Mouse (Mus musculus) heart, embryonic 16.5 days (tissue): ENCODE results near the gene Slc17a8. TPM values are rescaled to one million over a fixed set of nuclear protein-coding genes. Genes with fewer than 3 reads are reported as not detected.
"Not testable (repeated sequence)": the region's sequence is repeated elsewhere in the genome, so short reads cannot be mapped to it uniquely, and the experiment has no call there.

Source experiments
- ATAC-seq: fragments of 200-750 bp; cut with Nextera tagmentation; replicated peaks from 2 replicates; pipeline ENCODE4 v1.8.0; 2017; ENCODE audit warnings: moderate number of reproducible peaks; ENCODE audit not compliant: insufficient read depth, low FRiP score; ENCODE audit errors: extremely low read depth
- H3K27ac ChIP-seq: fragments of 300-500 bp; sonication (generic); 2 replicates; pipeline ENCODE4 v1.5.1; 2014; ENCODE audit warnings: mild to moderate bottlenecking, low read length, control low read depth, moderate library complexity
- H3K27me3 ChIP-seq: fragments of 300-500 bp; sonication (generic); 2 replicates; pipeline ENCODE4 v1.6.1; 2014; ENCODE audit warnings: low read length, mixed read lengths; ENCODE audit not compliant: control insufficient read depth, insufficient read depth
- H3K36me3 ChIP-seq: fragments of 300-500 bp; sonication (generic); 2 replicates; pipeline ENCODE4 v1.6.1; 2014; ENCODE audit not compliant: control insufficient read depth, insufficient read depth
- H3K4me1 ChIP-seq: fragments of 300-500 bp; sonication (generic); 2 replicates; pipeline ENCODE4 v1.6.1; 2014; ENCODE audit warnings: low read length, mixed read lengths; ENCODE audit not compliant: control insufficient read depth, insufficient read depth
- H3K4me2 ChIP-seq: fragments of 300-500 bp; sonication (generic); 2 replicates; pipeline ENCODE4 v1.6.1; 2014; ENCODE audit warnings: low read depth, mild to moderate bottlenecking, control low read depth, low read length
- H3K4me3 ChIP-seq: fragments of 300-500 bp; sonication (generic); 2 replicates; pipeline ENCODE4 v1.5.1; 2014; ENCODE audit warnings: mild to moderate bottlenecking, control low read depth, low read length
- H3K9ac ChIP-seq: fragments of 300-500 bp; sonication (generic); 2 replicates; pipeline ENCODE4 v1.6.1; 2014; ENCODE audit warnings: low read length, control low read depth
- H3K9me3 ChIP-seq: fragments of 300-500 bp; sonication (generic); replicated peaks from 2 replicates; pipeline ENCODE4 v1.6.1; 2016; ENCODE audit warnings: low read length; ENCODE audit not compliant: control insufficient read depth
- WGBS: fragments of 180-500 bp; shearing (Covaris S2); extraction: QIAGEN DNeasy Blood & Tissue Kit; methylation state at CpG from one replicate; pipeline ENCODE4 v1.1.7; 2014; 5-methylcytosine and 5-hydroxymethylcytosine counted together
- polyA plus RNA-seq: library from polyadenylated mRNA; unstranded; fragments of >200 nt; fragmentation: Nextera tagmentation; extraction: Ambion mirVana; gene quantifications from 2 replicates; pipeline ENCODE4 v1.2.1, GENCODE M21; 2015

Slc17a8 gene
- polyA plus RNA-seq, 1 experiment from 2014 or later: 0.11 TPM

DNA sequence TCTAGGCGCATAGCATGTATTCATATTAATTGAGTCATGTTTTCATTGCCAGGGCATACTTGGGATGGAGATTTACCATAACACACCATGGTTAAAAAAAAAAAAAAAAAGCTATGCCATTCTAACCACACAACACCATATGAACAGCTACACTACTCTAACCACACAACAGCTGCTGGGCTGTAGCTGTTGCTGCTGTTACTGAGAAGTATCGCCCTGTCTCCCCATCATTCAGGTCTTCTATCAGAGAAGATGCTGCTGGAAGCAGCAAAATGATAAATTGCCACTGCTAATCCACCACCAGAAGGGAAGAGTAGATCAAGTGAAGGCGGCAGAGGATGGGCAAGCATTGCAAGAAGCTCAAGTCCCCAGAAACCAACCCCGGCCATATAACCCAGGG lies 42.3 kb downstream of the Slc17a8 start:
- H3K9me3 ChIP-seq: no peaks in the 10 kb centered on the region
- no peak overlapping the region for H3K9ac ChIP-seq
- H3K4me3 ChIP-seq: no peak overlapping the region
- H3K36me3 ChIP-seq: no peaks in the 10 kb centered on the region
- WGBS: 82% methylated on average over 4 of the region's 4 CpGs
- no peak overlapping the region for H3K4me2 ChIP-seq
- no peaks in the 10 kb centered on the region for H3K27me3 ChIP-seq
- no peaks in the 10 kb centered on the region for H3K4me1 ChIP-seq
- no peak overlapping the region for H3K27ac ChIP-seq
- ATAC-seq: no peak

DNA sequence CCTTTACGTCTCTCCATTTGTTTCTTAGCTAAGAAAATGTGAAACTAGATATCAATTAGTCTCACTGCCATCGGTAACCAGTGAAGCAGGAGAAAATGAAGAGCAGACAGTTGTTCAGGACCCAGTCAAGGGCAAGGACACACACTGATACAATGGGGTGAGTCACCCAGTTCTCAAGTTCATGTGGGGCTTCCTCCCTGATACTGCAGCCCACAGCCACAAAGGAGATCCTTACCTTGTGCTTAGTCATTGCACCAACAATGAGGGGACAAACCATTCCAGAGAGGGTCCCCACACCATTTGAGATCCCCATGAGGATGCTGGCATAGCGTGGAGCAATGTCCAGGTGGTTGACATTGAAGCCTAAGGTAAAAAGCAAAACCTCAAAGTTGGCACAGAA lies 43.4 kb downstream of the Slc17a8 start:
- H3K9me3 ChIP-seq: no peaks in the 10 kb centered on the region
- H3K27me3 ChIP-seq: no peaks in the 10 kb centered on the region
- no peaks in the 10 kb centered on the region for H3K4me1 ChIP-seq
- ATAC-seq: no peak
- no peak overlapping the region for H3K9ac ChIP-seq
- H3K4me2 ChIP-seq: no peak overlapping the region
- H3K36me3 ChIP-seq: no peaks in the 10 kb centered on the region
- H3K27ac ChIP-seq: no peak overlapping the region
- WGBS: 81% methylated on average over 3 of the region's 3 CpGs
- H3K4me3 ChIP-seq: no peak overlapping the region

DNA sequence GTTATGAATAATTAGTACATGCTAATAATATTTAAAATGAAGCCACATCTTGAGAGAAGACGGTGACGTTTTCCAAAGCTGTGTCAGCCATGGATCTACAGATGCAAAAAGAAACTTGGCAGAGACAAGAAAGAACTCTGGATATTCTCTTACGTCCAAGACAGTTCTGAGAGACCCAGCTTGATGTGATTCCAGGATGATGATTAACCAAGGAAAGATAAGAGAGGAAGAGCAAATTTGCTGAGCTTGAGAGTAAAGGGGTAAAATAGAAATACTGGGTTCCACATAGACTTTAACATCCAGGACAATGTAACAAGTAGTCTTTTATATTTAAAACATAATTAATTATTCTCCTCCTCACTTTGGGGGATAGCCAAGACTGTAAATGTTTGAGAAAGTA lies 47.6 kb downstream of the Slc17a8 start:
- Histone ChIP-seq H3K4me2 (no peak overlapping the region), H3K36me3 (no peaks in the 10 kb centered on the region), H3K27ac (no peak overlapping the region), H3K27me3 (no peaks in the 10 kb centered on the region), H3K9ac (no peak overlapping the region), H3K4me3 (no peak overlapping the region), H3K4me1 (no peaks in the 10 kb centered on the region), H3K9me3 (peaks cover 2% of the 10 kb centered on the region; the same call in 1 of the 2 replicates)
- ATAC-seq: no peak
- WGBS: 54% methylated on average over 3 of the region's 3 CpGs

DNA sequence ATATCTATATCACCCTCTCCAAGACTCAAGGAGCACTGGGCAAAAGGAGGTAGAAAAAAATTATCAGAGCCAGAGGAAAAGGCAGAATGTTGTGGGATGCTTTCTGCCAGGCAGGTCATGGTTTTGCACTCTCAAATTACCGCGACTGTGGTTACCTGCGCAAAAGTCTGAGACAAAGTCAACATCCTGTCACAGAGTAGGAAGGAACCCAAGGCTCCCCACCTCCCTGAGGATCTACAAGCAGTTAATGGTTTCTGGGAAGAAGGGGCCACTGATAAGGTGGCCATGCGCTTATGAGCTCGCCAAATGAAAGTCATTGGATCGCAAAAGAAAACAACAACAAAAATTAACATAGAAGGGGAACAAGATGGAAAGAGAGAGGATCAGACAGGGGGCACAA lies 48.1 kb downstream of the Slc17a8 start:
- 76% methylated on average over 6 of the region's 6 CpGs for WGBS
- H3K36me3 ChIP-seq: no peaks in the 10 kb centered on the region
- no peak for ATAC-seq
- H3K27ac ChIP-seq: no peak overlapping the region
- no peaks in the 10 kb centered on the region for H3K4me1 ChIP-seq
- H3K4me2 ChIP-seq: no peak overlapping the region
- H3K9me3 ChIP-seq: peaks cover 2% of the 10 kb centered on the region; the same call in 1 of the 2 replicates
- H3K4me3 ChIP-seq: no peak overlapping the region
- H3K9ac ChIP-seq: no peak overlapping the region
- H3K27me3 ChIP-seq: no peaks in the 10 kb centered on the region

DNA sequence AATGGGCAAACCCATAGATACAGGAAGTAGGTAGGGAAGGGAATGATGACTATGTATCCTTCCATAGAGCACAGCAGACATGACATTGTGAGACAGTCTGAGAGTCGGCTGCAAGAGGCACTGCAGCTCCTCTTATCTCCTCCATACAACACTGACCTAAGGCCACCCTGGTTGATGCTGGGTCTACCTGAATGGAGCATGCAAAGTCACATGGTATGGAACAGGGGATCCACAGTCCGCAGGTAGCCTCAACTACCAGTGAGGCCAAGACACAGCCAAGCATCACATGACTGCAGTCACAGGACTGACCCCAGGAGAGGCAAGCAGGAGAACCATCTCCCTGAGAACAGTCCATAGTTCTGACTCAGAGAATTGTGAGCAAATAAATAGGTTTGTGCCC lies 53.7 kb downstream of the Slc17a8 start:
- no peaks in the 10 kb centered on the region for H3K4me1 ChIP-seq
- H3K36me3 ChIP-seq: no peaks in the 10 kb centered on the region
- peaks cover 2% of the 10 kb centered on the region; the same call in 1 of the 2 replicates for H3K9me3 ChIP-seq
- no peaks in the 10 kb centered on the region for H3K27me3 ChIP-seq
- no peak for ATAC-seq
- no peak overlapping the region for H3K9ac ChIP-seq
- H3K4me2 ChIP-seq: no peak overlapping the region
- H3K27ac ChIP-seq: no peak overlapping the region
- 70% methylated on average over 2 of the region's 2 CpGs for WGBS
- H3K4me3 ChIP-seq: no peak overlapping the region

DNA sequence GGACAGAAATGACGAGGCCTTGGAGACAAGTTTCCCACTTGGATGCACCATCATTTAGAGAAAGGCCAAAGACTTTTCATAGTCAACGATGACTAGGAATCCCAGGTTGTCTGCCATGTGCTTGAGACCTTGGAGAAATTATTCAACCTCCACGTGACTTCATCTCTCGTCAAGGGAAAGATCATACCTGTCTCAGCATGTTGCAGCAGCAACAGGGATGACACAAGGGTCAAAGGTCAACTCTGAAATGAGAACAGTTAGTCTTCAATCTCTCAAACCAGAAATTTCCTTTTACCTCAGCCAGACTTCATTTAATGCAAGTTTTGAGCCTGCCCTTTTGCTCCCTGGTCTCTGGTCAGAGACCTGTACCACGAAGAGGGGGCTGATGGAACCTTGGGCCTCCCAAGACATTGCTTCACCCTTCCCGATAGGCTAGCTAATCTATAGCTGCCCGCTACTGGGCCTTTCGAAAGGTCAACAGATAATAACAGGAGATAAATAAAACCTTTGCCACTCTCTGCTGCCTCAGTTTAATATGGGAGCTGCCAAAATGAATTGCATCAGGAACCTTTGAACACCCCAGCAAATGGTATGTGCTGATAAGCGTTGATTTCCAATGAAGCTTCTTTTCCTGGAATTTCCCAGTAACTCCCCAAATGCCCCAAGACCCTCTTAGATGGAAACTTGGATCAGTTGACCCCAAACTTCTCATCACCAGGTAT lies 55.6 kb downstream of the Slc17a8 start:
- no peaks in the 10 kb centered on the region for H3K36me3 ChIP-seq
- no peak for ATAC-seq
- no peak overlapping the region for H3K4me3 ChIP-seq
- no peak overlapping the region for H3K27ac ChIP-seq
- H3K9me3 ChIP-seq: peaks cover 2% of the 10 kb centered on the region; the same call in 1 of the 2 replicates
- no peak overlapping the region for H3K4me2 ChIP-seq
- no peaks in the 10 kb centered on the region for H3K27me3 ChIP-seq
- 84% methylated on average over 9 of the region's 9 CpGs for WGBS
- no peaks in the 10 kb centered on the region for H3K4me1 ChIP-seq
- H3K9ac ChIP-seq: no peak overlapping the region

DNA sequence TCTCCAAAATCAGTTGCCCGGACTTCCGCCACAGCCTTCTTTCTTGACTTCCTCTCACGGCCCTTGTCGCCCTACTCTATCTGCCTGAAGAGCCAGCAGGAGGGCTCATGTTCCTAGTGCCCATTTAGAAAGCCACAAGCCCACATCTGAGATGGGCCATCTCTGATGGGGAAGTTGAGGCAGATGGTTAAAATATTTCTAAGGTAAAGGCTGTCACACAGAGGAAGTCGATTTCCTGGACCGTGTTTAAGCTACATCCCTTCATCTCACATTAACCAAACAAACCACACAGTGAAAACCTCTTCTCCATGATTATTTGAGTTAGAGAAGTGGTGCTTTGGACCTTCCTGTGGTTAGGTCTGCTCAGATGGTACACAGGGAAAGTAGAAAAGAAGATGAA lies 58.9 kb downstream of the Slc17a8 start:
- H3K9ac ChIP-seq: no peak overlapping the region
- H3K27ac ChIP-seq: no peak overlapping the region
- H3K4me1 ChIP-seq: no peaks in the 10 kb centered on the region
- H3K4me3 ChIP-seq: no peak overlapping the region
- H3K9me3 ChIP-seq: no peaks in the 10 kb centered on the region
- no peaks in the 10 kb centered on the region for H3K36me3 ChIP-seq
- no peaks in the 10 kb centered on the region for H3K27me3 ChIP-seq
- no peak overlapping the region for H3K4me2 ChIP-seq
- no peak for ATAC-seq
- WGBS: 84% methylated on average over 6 of the region's 6 CpGs

DNA sequence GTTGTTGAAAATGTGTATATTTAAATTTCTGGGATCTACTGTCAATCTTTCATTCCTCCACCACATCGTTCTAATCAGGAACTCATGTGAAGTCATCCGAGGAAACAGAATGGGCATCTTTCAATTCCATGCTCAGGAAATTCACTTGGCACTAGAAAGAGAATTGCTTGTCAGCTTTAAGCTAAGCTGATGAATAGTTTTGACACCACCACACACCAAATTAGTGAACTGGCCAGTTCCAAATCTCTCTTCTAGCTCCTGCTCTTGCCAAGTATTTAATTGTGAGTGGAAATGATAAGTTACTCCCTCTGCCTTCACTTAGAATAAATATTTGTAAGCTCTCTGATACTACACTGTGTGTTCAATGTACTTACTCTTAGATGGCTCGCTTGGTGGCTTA lies 61.7 kb downstream of the Slc17a8 start:
- Histone ChIP-seq H3K27me3 (no peaks in the 10 kb centered on the region), H3K4me1 (no peaks in the 10 kb centered on the region), H3K4me2 (no peak overlapping the region), H3K9me3 (no peaks in the 10 kb centered on the region), H3K36me3 (no peaks in the 10 kb centered on the region), H3K9ac (no peak overlapping the region), H3K27ac (no peak overlapping the region), H3K4me3 (no peak overlapping the region)
- ATAC-seq: no peak
- 55% methylated on average over 3 of the region's 3 CpGs for WGBS

DNA sequence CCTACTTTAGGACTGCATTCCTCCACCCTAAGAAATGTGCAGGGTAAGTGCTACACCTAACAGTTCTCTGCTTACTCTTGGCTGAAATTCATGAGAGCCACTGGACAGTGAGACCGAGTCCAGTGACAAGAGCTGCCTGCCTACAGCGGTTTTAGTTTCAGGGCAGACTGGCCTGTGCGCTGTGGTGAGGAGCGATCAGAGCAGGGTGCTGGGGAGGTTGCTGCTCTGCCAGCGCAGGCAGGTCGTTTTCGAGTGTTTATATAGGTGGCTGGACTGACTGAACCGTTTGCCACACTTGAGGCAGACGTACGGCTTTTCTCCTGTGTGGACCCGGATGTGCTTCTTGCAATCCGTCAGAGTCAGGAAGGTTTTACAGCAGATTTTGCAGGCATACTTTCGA lies 66.2 kb downstream of the Slc17a8 start:
- H3K4me1 ChIP-seq, H3K9me3 ChIP-seq, ATAC-seq, H3K4me2 ChIP-seq, H3K27me3 ChIP-seq, H3K36me3 ChIP-seq, H3K27ac ChIP-seq, H3K4me3 ChIP-seq, H3K9ac ChIP-seq: not testable (repeated sequence)
- WGBS: 77% methylated on average over 13 of the region's 13 CpGs
